Mouse (Mus musculus) CH12.LX (cell line): ENCODE data around the gene Rabgap1l. TPM values are rescaled to one million over a fixed set of nuclear protein-coding genes. Genes with fewer than 3 reads are reported as not detected.

ENCODE experiments used
- DNase-seq: peaks from one replicate; pipeline ENCODE4 v3.0.0-alpha.2; 2013; ENCODE audit errors: extremely low read depth
- H3K27ac ChIP-seq: 2 replicates; pipeline ENCODE4 v1.5.1; 2012; ENCODE audit warnings: low read depth, mild to moderate bottlenecking, control low read depth, moderate library complexity; ENCODE audit not compliant: insufficient read depth
- H3K27me3 ChIP-seq: replicated peaks from 2 replicates; pipeline ENCODE3; 2012; ENCODE audit warnings: inconsistent platforms
- H3K36me3 ChIP-seq, 2 experiments: replicated peaks in 1 of 2; 2 replicates each; pipeline versions ENCODE3 to v1.6.1; 2012; ENCODE audit warnings: inconsistent platforms in 1 of 2, low read length in 1 of 2, mild to moderate bottlenecking in 1 of 2, mixed read lengths in 1 of 2, moderate library complexity in 1 of 2; ENCODE audit not compliant: control insufficient read depth in 1 of 2, insufficient read depth in 1 of 2
- H3K4me1 ChIP-seq, 2 experiments: 2 replicates each; pipeline ENCODE4 v1.6.1; 2012; ENCODE audit warnings: inconsistent platforms in 1 of 2, moderate library complexity in 1 of 2; ENCODE audit not compliant: insufficient read depth in 2 of 2, control insufficient read depth in 1 of 2
- H3K4me2 ChIP-seq: 2 replicates; pipeline ENCODE4 v1.6.1; 2012; ENCODE audit warnings: low read depth, mild to moderate bottlenecking, control low read depth; ENCODE audit not compliant: poor library complexity, insufficient read depth, severe bottlenecking
- H3K4me3 ChIP-seq, 3 experiments: fragments of 150-350 bp in 1 of 3; sonication (generic) in 1 of 3; replicated peaks in 1 of 3; 2 replicates each; pipeline versions ENCODE3 to v1.5.1; 2011 to 2012; ENCODE audit warnings: low read depth in 2 of 3, low read length in 2 of 3, mild to moderate bottlenecking in 2 of 3, moderate library complexity in 2 of 3, control low read depth in 1 of 3, improper control_type of control experiment in 1 of 3, inconsistent platforms in 1 of 3, mixed read lengths in 1 of 3; ENCODE audit not compliant: poor library complexity in 1 of 3
- H3K79me2 ChIP-seq: replicated peaks from 2 replicates; pipeline ENCODE4 v1.6.1; 2012; ENCODE audit warnings: mild to moderate bottlenecking, moderate library complexity; ENCODE audit not compliant: control insufficient read depth, poor library complexity, insufficient read depth, severe bottlenecking; ENCODE audit errors: extremely low read depth
- H3K9ac ChIP-seq: 2 replicates; pipeline ENCODE4 v1.6.1; 2012; ENCODE audit warnings: low read depth, mild to moderate bottlenecking, control low read depth, moderate library complexity; ENCODE audit not compliant: insufficient read depth
- H3K9me3 ChIP-seq: replicated peaks from 2 replicates; pipeline ENCODE3; 2012; ENCODE audit warnings: low read length, inconsistent platforms, mixed read lengths
- E2F4 ChIP-seq: IDR thresholded peaks from 2 replicates; pipeline ENCODE4 v1.6.1; 2011; ENCODE audit warnings: low read depth, low read length, improper control_type of control experiment; ENCODE audit not compliant: insufficient replicate concordance
- ELF1 ChIP-seq: IDR thresholded peaks from 2 replicates; pipeline ENCODE4 v1.6.1; 2014; ENCODE audit warnings: low read depth, mild to moderate bottlenecking, inconsistent platforms, low read length, improper control_type of control experiment
- EP300 ChIP-seq: IDR thresholded peaks from 2 replicates; pipeline ENCODE4 v1.6.1; 2011; ENCODE audit warnings: low read length, improper control_type of control experiment
- ETS1 ChIP-seq: conservative IDR thresholded peaks from 2 replicates; pipeline ENCODE4 v1.6.1; 2012; ENCODE audit warnings: low read depth, mild to moderate bottlenecking, inconsistent platforms, low read length, improper control_type of control experiment, moderate library complexity
- IRF4 ChIP-seq: IDR thresholded peaks from 2 replicates; pipeline ENCODE4 v1.6.1; 2014; ENCODE audit warnings: low read depth, mild to moderate bottlenecking, inconsistent platforms, low read length, improper control_type of control experiment
- JUN ChIP-seq: IDR thresholded peaks from 2 replicates; pipeline ENCODE4 v1.6.1; 2011; ENCODE audit warnings: low read depth, mild to moderate bottlenecking, low read length, improper control_type of control experiment, moderate library complexity; ENCODE audit not compliant: insufficient read depth
- JUND ChIP-seq: conservative IDR thresholded peaks from 2 replicates; pipeline ENCODE4 v1.6.1; 2011; ENCODE audit warnings: low read depth, low read length, improper control_type of control experiment
- MAX ChIP-seq: IDR thresholded peaks from 2 replicates; pipeline ENCODE4 v1.6.1; 2011; ENCODE audit warnings: low read length, improper control_type of control experiment
- MAZ ChIP-seq: IDR thresholded peaks from 2 replicates; pipeline ENCODE4 v1.6.1; 2012; ENCODE audit warnings: low read depth, mild to moderate bottlenecking, inconsistent platforms, low read length, improper control_type of control experiment, moderate library complexity
- MEF2A ChIP-seq: IDR thresholded peaks from 2 replicates; pipeline ENCODE4 v1.6.1; 2014; ENCODE audit warnings: low read depth, mild to moderate bottlenecking, inconsistent platforms, low read length, improper control_type of control experiment, borderline replicate concordance
- MXI1 ChIP-seq: IDR thresholded peaks from 2 replicates; pipeline ENCODE4 v1.6.1; 2011; ENCODE audit warnings: mild to moderate bottlenecking, low read depth, low read length, improper control_type of control experiment
- MYC ChIP-seq: IDR thresholded peaks from 2 replicates; pipeline ENCODE4 v1.6.1; 2011; ENCODE audit warnings: low read depth, mild to moderate bottlenecking, improper control_type of control experiment, low read length
- NELFE ChIP-seq: IDR thresholded peaks from 2 replicates; pipeline ENCODE4 v1.6.1; 2011; ENCODE audit warnings: low read depth, low read length, improper control_type of control experiment
- NRF1 ChIP-seq: IDR thresholded peaks from 2 replicates; pipeline ENCODE4 v1.6.1; 2014; ENCODE audit warnings: low read depth, mild to moderate bottlenecking, inconsistent platforms, low read length, improper control_type of control experiment, moderate library complexity
- POLR2A ChIP-seq: IDR thresholded peaks from 2 replicates; pipeline ENCODE4 v1.6.1; 2011; ENCODE audit warnings: low read depth, mild to moderate bottlenecking, improper control_type of control experiment, low read length
- POLR2AphosphoS2 ChIP-seq: IDR thresholded peaks from 2 replicates; pipeline ENCODE4 v1.6.1; 2011; ENCODE audit warnings: low read depth, low read length, improper control_type of control experiment
- RAD21 ChIP-seq: IDR thresholded peaks from 2 replicates; pipeline ENCODE4 v1.6.1; 2011; ENCODE audit warnings: low read depth, mild to moderate bottlenecking, low read length, improper control_type of control experiment, moderate library complexity
- RCOR1 ChIP-seq: conservative IDR thresholded peaks from 2 replicates; pipeline ENCODE4 v1.6.1; 2012; ENCODE audit warnings: low read depth, mild to moderate bottlenecking, inconsistent platforms, low read length, improper control_type of control experiment
- TBP ChIP-seq: conservative IDR thresholded peaks from 2 replicates; pipeline ENCODE4 v1.6.1; 2011; ENCODE audit warnings: low read depth, low read length, improper control_type of control experiment
- TCF12 ChIP-seq: IDR thresholded peaks from 2 replicates; pipeline ENCODE4 v1.6.1; 2014; ENCODE audit warnings: low read depth, mild to moderate bottlenecking, inconsistent platforms, low read length, improper control_type of control experiment
- UBTF ChIP-seq: IDR thresholded peaks from 2 replicates; pipeline ENCODE4 v1.6.1; 2012; ENCODE audit warnings: low read depth, mild to moderate bottlenecking, inconsistent platforms, low read length, improper control_type of control experiment, moderate library complexity
- USF2 ChIP-seq: conservative IDR thresholded peaks from 2 replicates; pipeline ENCODE4 v1.6.1; 2011; ENCODE audit warnings: low read depth, low read length, improper control_type of control experiment
- ZC3H11A ChIP-seq: IDR thresholded peaks from 2 replicates; pipeline ENCODE4 v1.6.1; 2012; ENCODE audit warnings: low read depth, mild to moderate bottlenecking, inconsistent platforms, low read length, improper control_type of control experiment
- ZKSCAN1 ChIP-seq: IDR thresholded peaks from 2 replicates; pipeline ENCODE4 v1.6.1; 2012; ENCODE audit warnings: low read depth, inconsistent platforms, low read length, improper control_type of control experiment, borderline replicate concordance
- ZNF384 ChIP-seq: IDR thresholded peaks from 2 replicates; pipeline ENCODE4 v1.6.1; 2012; ENCODE audit warnings: low read depth, low read length, improper control_type of control experiment, inconsistent platforms
- dilution Hi-C: fragments of 300-500 bp; cut with MboI; formaldehyde crosslinking; loops from 2 replicates; pipeline ENCODE4 v1.14.3; 2020; ENCODE audit warnings: low sequenced_read_pairs; ENCODE audit not compliant: extremely low pct_unique_long_range_greater_than_20kb, extremely low pct_ligation_motif_present
- in situ Hi-C: fragments of 300-500 bp; cut with MboI; formaldehyde crosslinking; loops from 3 replicates; pipeline ENCODE4 v1.14.3; 2019; ENCODE audit warnings: low sequenced_read_pairs, low pct_ligation_motif_present, low pct_unique_long_range_greater_than_20kb, mixed read lengths
- polyA plus RNA-seq: library from polyadenylated mRNA; unstranded; fragments of >175 nt; gene quantifications from 2 replicates; pipeline ENCODE4 v1.2.1, GENCODE M21; 2012; ENCODE audit warnings: low read depth; ENCODE audit not compliant: insufficient read length
- total RNA-seq, 2 experiments: library from RNA; depleted of rRNA; stranded (reverse); fragments of 300-350 nt in 1 of 2; fragments of >200 nt in 1 of 2; gene quantifications; 2 replicates each; pipeline ENCODE4 v1.2.3; 2012 to 2014

Gene Rabgap1l
- total and polyA plus RNA-seq, 3 experiments: 84.0 to 109 (median 85.6) TPM

- no peak for DNase-seq
- no peak overlapping the region for H3K27ac ChIP-seq
- in situ Hi-C loops (no loop called here), dilution Hi-C loops (no loop called here)
- H3K27me3 ChIP-seq: no peaks in the 10 kb centered on the region
- H3K4me3 ChIP-seq: no peak overlapping the region
- H3K9me3 ChIP-seq: no peaks in the 10 kb centered on the region
- TF ChIP-seq ELF1: no peak
- no peak for TF ChIP-seq MAX
- no peak for TF ChIP-seq POLR2AphosphoS2
- TF ChIP-seq RCOR1: no peak
- no peak for TF ChIP-seq MYC
- TF ChIP-seq ETS1: no peak
- TF ChIP-seq ZKSCAN1: no peak
- no peak for TF ChIP-seq RAD21
- no peak for TF ChIP-seq MXI1
- TF ChIP-seq TBP: no peak
- TF ChIP-seq USF2: no peak
- TF ChIP-seq JUND: no peak
- TF ChIP-seq ZNF384: no peak
- no peak for TF ChIP-seq JUN
- no peak for TF ChIP-seq NRF1
- TF ChIP-seq MAZ: no peak
- TF ChIP-seq TCF12: no peak
- no peak for TF ChIP-seq NELFE
- no peak for TF ChIP-seq POLR2A
- TF ChIP-seq UBTF: no peak
- peaks cover 11 to 34% of the 10 kb centered on the region in 2 experiments for H3K36me3 ChIP-seq
- H3K9ac ChIP-seq: no peak overlapping the region
- no peak overlapping the region for H3K4me2 ChIP-seq
- H3K4me1 ChIP-seq: peaks cover 0 to 6% of the 10 kb centered on the region in 2 experiments; a peak in 1 of 4 replicates
- no peaks in the 10 kb centered on the region; the same call in 1 of the 2 replicates for H3K79me2 ChIP-seq
Measured at GRCm38 (mm10) chr1:160674763-160675162, 118.2 kb downstream of the Rabgap1l start.

GRCm38 (mm10) chr1:160672088-160672814 is 120.8 kb downstream of the Rabgap1l start:
- Histone ChIP-seq H3K27ac (peak overlapping the region; percentile 52; the same call in 1 of the 2 replicates), H3K36me3 (peaks cover 8 to 30% of the 10 kb centered on the region in 2 experiments), H3K27me3 (no peaks in the 10 kb centered on the region), H3K4me2 (no peak overlapping the region; the same call in 1 of the 2 replicates), H3K79me2 (no peaks in the 10 kb centered on the region), H3K9ac (no peak overlapping the region), H3K4me3 (no peak overlapping the region), H3K9me3 (no peaks in the 10 kb centered on the region), H3K4me1 (peaks cover 0 to 6% of the 10 kb centered on the region in 2 experiments; a peak in 1 of 4 replicates)
- in situ Hi-C loops (no loop called here), dilution Hi-C loops (no loop called here)
- DNase-seq: no peak
- TF ChIP-seq NRF1 (no peak), MXI1 (peak; percentile 78; the same call in 1 of the 2 replicates), MAX (peak; percentile 95), POLR2A (peak; percentile 35; the same call in 1 of the 2 replicates), IRF4 (peak; percentile 84), MYC (peak; percentile 99), TCF12 (no peak), ZNF384 (peak; percentile 88), ZC3H11A (no peak), EP300 (peak; percentile 81), JUN (peak; percentile 84), E2F4 (no peak), MEF2A (no peak; the same call in 1 of the 2 replicates), JUND (peak; percentile 89)
